Mouse (Mus musculus) cortical plate, adult 2 months (tissue): Measurements from ENCODE around the gene Zbtb24. TPM values are rescaled to one million over a fixed set of nuclear protein-coding genes. Genes with fewer than 3 reads are reported as not detected.

Experiments used
- H3K27ac ChIP-seq: fragments of 200-500 bp; 2 replicates; pipeline ENCODE4 v1.5.1; 2012; ENCODE audit warnings: low read length, control low read depth, inconsistent platforms; ENCODE audit not compliant: insufficient read depth
- H3K4me1 ChIP-seq: fragments of 200-500 bp; 2 replicates; pipeline ENCODE4 v1.6.1; 2011; ENCODE audit warnings: low read length; ENCODE audit not compliant: control insufficient read depth, insufficient read depth
- H3K4me3 ChIP-seq: fragments of 200-500 bp; 2 replicates; pipeline ENCODE4 v1.5.1; 2011; ENCODE audit warnings: mild to moderate bottlenecking, low read length, control low read depth; ENCODE audit not compliant: insufficient read depth
- CTCF ChIP-seq: fragments of 200-500 bp; IDR thresholded peaks from 2 replicates; pipeline ENCODE4 v1.5.1; 2011; ENCODE audit warnings: mild to moderate bottlenecking, control low read depth, low read length; ENCODE audit not compliant: insufficient read depth; ENCODE audit errors: extremely low read depth
- POLR2A ChIP-seq: fragments of 200-500 bp; IDR thresholded peaks from 2 replicates; pipeline ENCODE4 v1.6.1; 2011; ENCODE audit warnings: mild to moderate bottlenecking, low read length, control low read depth; ENCODE audit not compliant: insufficient read depth; ENCODE audit errors: extremely low read depth
- polyA plus RNA-seq: library from polyadenylated mRNA; depleted of rRNA; stranded (reverse); fragments of >200 nt; gene quantifications from 2 replicates; pipeline ENCODE4 v1.2.3, GENCODE M21; 2012

Gene Zbtb24
- polyA plus RNA-seq, 1 experiment: 14.2 TPM

GRCm38 (mm10) chr10:41461057-41461722, 11.0 kb downstream of the Zbtb24 start:
- TF ChIP-seq POLR2A: no peak
- no peak for TF ChIP-seq CTCF
- Histone ChIP-seq H3K4me3 (no peak overlapping the region), H3K4me1 (no peaks in the 10 kb centered on the region), H3K27ac (no peak overlapping the region)

GRCm38 (mm10) chr10:41464401-41464955, 14.3 kb downstream of the Zbtb24 start:
- TF ChIP-seq CTCF: no peak
- TF ChIP-seq POLR2A: no peak
- H3K27ac ChIP-seq: no peak overlapping the region
- no peak overlapping the region for H3K4me3 ChIP-seq
- no peaks in the 10 kb centered on the region for H3K4me1 ChIP-seq

- no peak for TF ChIP-seq CTCF
- no peak for TF ChIP-seq POLR2A
- Histone ChIP-seq H3K4me1 (no peaks in the 10 kb centered on the region), H3K27ac (no peak overlapping the region), H3K4me3 (no peak overlapping the region)
Observed at GRCm38 (mm10) chr10:41467325-41467724, 17.1 kb downstream of the Zbtb24 start.

- no peak for TF ChIP-seq CTCF
- no peak for TF ChIP-seq POLR2A
- Histone ChIP-seq H3K4me1 (no peaks in the 10 kb centered on the region), H3K4me3 (no peak overlapping the region), H3K27ac (no peak overlapping the region)
Observed at GRCm38 (mm10) chr10:41470693-41471092, 20.5 kb downstream of the Zbtb24 start.

- TF ChIP-seq POLR2A (no peak), CTCF (no peak)
- Histone ChIP-seq H3K27ac (no peak overlapping the region), H3K4me1 (peaks cover 3% of the 10 kb centered on the region; the same call in 1 of the 2 replicates), H3K4me3 (no peak overlapping the region)
Observed at GRCm38 (mm10) chr10:41472534-41472933, 22.4 kb downstream of the Zbtb24 start.

GRCm38 (mm10) chr10:41472962-41473481, 22.8 kb downstream of the Zbtb24 start:
- no peak overlapping the region for H3K4me3 ChIP-seq
- H3K4me1 ChIP-seq: peaks cover 3% of the 10 kb centered on the region; the same call in 1 of the 2 replicates
- no peak overlapping the region for H3K27ac ChIP-seq
- TF ChIP-seq CTCF (no peak), POLR2A (no peak)

GRCm38 (mm10) chr10:41473782-41474468, 23.7 kb downstream of the Zbtb24 start:
- TF ChIP-seq POLR2A (no peak), CTCF (no peak)
- Histone ChIP-seq H3K4me1 (peaks cover 3% of the 10 kb centered on the region; the same call in 1 of the 2 replicates), H3K4me3 (no peak overlapping the region), H3K27ac (no peak overlapping the region)

- TF ChIP-seq CTCF: no peak
- no peak for TF ChIP-seq POLR2A
- Histone ChIP-seq H3K27ac (peak overlapping the region; percentile 29; the same call in 1 of the 2 replicates), H3K4me1 (peaks cover 3% of the 10 kb centered on the region; the same call in 1 of the 2 replicates), H3K4me3 (no peak overlapping the region)
Observed at GRCm38 (mm10) chr10:41474981-41475391, 24.8 kb downstream of the Zbtb24 start.

- peak within 1 kb of the TSS; percentile 45 for H3K4me3 ChIP-seq
- peak within 1 kb of the TSS; percentile 62 for H3K27ac ChIP-seq
- H3K4me1 ChIP-seq: peaks cover 3% of the 10 kb centered on the region; the same call in 1 of the 2 replicates
- no peak for TF ChIP-seq POLR2A
- TF ChIP-seq CTCF: no peak
Observed at GRCm38 (mm10) chr10:41476171-41477017, 26.2 kb downstream of the Zbtb24 start, which contains the start of gene Mical1. Gene Mical1, plus strand, starts transcription at chr10:41476314.
